Mouse (Mus musculus) stomach, embryonic 15.5 days (tissue): ENCODE data around the gene Lias. TPM values are rescaled to one million over a fixed set of nuclear protein-coding genes. Genes with fewer than 3 reads are reported as not detected.

Experiments
- ATAC-seq: fragments of 200-750 bp; cut with Nextera tagmentation; 2 replicates; pipeline ENCODE4 v1.8.0; 2017; ENCODE audit warnings: low read depth, moderate number of reproducible peaks, moderate TSS enrichment; ENCODE audit not compliant: insufficient read depth, low FRiP score
- H3K27ac ChIP-seq: fragments of 300-500 bp; sonication (generic); 2 replicates; pipeline ENCODE4 v1.5.1; 2015; ENCODE audit warnings: mild to moderate bottlenecking, inconsistent platforms
- H3K27me3 ChIP-seq: fragments of 300-500 bp; sonication (generic); replicated peaks from 2 replicates; pipeline ENCODE4 v1.6.1; 2015; ENCODE audit warnings: inconsistent platforms
- H3K36me3 ChIP-seq: fragments of 300-500 bp; sonication (generic); 2 replicates; pipeline ENCODE4 v1.6.1; 2015; ENCODE audit warnings: inconsistent platforms
- H3K4me1 ChIP-seq: fragments of 300-500 bp; sonication (generic); 2 replicates; pipeline ENCODE4 v1.6.1; 2015; ENCODE audit warnings: inconsistent platforms
- H3K4me2 ChIP-seq: fragments of 300-500 bp; sonication (generic); 2 replicates; pipeline ENCODE4 v1.6.1; 2015; ENCODE audit warnings: mild to moderate bottlenecking, inconsistent platforms
- H3K4me3 ChIP-seq: fragments of 300-500 bp; sonication (generic); replicated peaks from 2 replicates; pipeline ENCODE4 v1.5.1; 2015; ENCODE audit warnings: inconsistent platforms
- H3K9ac ChIP-seq: fragments of 300-500 bp; sonication (generic); 2 replicates; pipeline ENCODE4 v1.6.1; 2015; ENCODE audit warnings: inconsistent platforms
- H3K9me3 ChIP-seq: fragments of 300-500 bp; sonication (generic); 2 replicates; pipeline ENCODE4 v1.6.1; 2016; ENCODE audit warnings: inconsistent platforms
- WGBS: fragments of 180-500 bp; shearing (Covaris S2); methylation state at CpG from one replicate; pipeline ENCODE4 v1.1.7; 2015; 5-methylcytosine and 5-hydroxymethylcytosine counted together
- polyA plus RNA-seq: library from polyadenylated mRNA; unstranded; fragments of >200 nt; fragmentation: Nextera tagmentation; extraction: Ambion mirVana; gene quantifications from 2 replicates; pipeline ENCODE4 v1.2.1, GENCODE M21; 2015

Lias gene
- polyA plus RNA-seq, 1 experiment from 2014 or later: 58.4 TPM

DNA sequence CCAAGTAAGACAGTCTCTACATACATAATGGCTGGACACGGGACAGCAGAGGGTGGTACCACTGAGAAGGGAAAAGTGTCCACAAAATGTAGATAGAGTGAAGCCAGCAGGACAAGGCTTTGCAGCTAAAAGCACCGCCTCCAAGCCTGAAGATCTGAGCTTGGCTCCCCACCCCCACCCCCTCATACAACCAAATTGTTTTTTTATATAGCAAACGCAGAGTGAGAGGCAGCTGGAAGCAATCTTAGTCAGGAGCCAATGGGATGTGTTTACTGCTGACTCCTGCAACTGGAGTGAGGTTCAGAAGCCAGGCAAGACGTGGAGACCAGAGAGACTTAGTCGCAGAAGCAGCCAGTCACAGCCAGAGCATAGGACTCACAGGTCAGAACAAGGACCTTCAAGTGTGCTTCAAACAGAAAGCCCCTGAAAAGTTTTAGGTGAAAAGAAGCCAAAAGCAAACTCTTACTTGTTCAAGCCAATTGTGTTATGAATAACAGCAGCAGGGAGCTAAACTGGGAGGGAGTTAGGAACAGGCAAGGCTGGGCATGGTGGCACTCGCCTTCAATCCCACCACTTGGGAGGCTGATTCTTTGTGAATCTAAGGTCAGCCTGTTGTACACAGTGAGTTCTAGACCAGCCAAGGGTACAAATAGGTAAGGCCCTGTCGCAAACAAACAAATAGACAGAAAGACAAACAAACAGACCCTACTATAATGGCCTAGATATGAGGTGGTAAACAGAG is 66.0 kb downstream of the Lias start:
- Histone ChIP-seq H3K4me2 (0 out of 2 replicates have a peak overlapping the region, but pooled peaks have one; percentile 0), H3K36me3 (no peaks in the 10 kb centered on the region), H3K9me3 (no peaks in the 10 kb centered on the region), H3K27ac (peak overlapping the region; percentile 78), H3K4me3 (no peak overlapping the region), H3K9ac (no peak overlapping the region), H3K4me1 (peaks cover 6% of the 10 kb centered on the region; the same call in 1 of the 2 replicates), H3K27me3 (no peaks in the 10 kb centered on the region)
- peak; percentile 62; the same call in 1 of the 2 replicates for ATAC-seq
- WGBS: 39% methylated on average over 7 of the region's 7 CpGs

GRCm38 (mm10) chr5:65457846-65458245 is 66.5 kb downstream of the Lias start:
- no peak overlapping the region for H3K9ac ChIP-seq
- peak overlapping the region; percentile 78 for H3K27ac ChIP-seq
- ATAC-seq: peak; percentile 14; the same call in 1 of the 2 replicates
- WGBS: 54% methylated on average over 5 of the region's 5 CpGs
- H3K36me3 ChIP-seq: no peaks in the 10 kb centered on the region
- 0 out of 2 replicates have a peak overlapping the region, but pooled peaks have one; percentile 0 for H3K4me2 ChIP-seq
- H3K4me3 ChIP-seq: no peak overlapping the region
- peaks cover 6% of the 10 kb centered on the region; the same call in 1 of the 2 replicates for H3K4me1 ChIP-seq
- no peaks in the 10 kb centered on the region for H3K27me3 ChIP-seq
- no peaks in the 10 kb centered on the region for H3K9me3 ChIP-seq

DNA sequence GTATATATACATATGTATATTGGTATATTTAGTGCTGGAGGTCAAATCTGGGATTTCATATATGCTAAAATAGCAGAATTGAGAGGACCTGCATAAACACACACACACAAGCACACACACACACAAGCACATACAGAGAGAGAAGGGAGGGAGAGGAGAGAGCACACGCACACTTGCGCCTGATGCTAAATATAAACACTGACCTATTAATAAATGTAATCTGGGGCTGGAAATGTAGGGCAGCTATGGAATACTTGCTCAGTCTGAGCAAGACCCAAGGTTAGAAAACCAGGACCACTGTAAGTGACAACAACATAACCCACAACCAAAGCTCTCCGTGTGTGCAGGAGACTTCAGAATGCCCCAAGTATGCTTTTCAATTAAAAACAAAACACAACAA is 68.2 kb downstream of the Lias start:
- H3K4me3 ChIP-seq: no peak overlapping the region
- H3K9ac ChIP-seq: no peak overlapping the region
- 56% methylated on average over 3 of the region's 3 CpGs for WGBS
- H3K9me3 ChIP-seq: no peaks in the 10 kb centered on the region
- ATAC-seq: no peak
- no peak overlapping the region for H3K27ac ChIP-seq
- peaks cover 6% of the 10 kb centered on the region; the same call in 1 of the 2 replicates for H3K4me1 ChIP-seq
- H3K27me3 ChIP-seq: no peaks in the 10 kb centered on the region
- H3K4me2 ChIP-seq: no peak overlapping the region
- H3K36me3 ChIP-seq: no peaks in the 10 kb centered on the region

Other genes starting within 250 kb of the Lias start
- 5.9 and 6.2 TPM in 2 replicates for gene Wdr19, start 191.8 kb upstream of the Lias start, polyA plus RNA-seq
- 84.8 and 87.7 TPM in 2 replicates for gene Rfc1, start 55.8 kb upstream of the Lias start, polyA plus RNA-seq
- gene Klb, start 43.2 kb upstream of the Lias start, polyA plus RNA-seq: 1.6 and 1.9 TPM in 2 replicates
- gene Rpl9, start 53 bp upstream of the Lias start, polyA plus RNA-seq: 990 and 1,013 TPM in 2 replicates
- 152 and 165 TPM in 2 replicates for gene Ugdh, start 44.5 kb downstream of the Lias start, polyA plus RNA-seq
- 1.8 TPM in 1 of 2 replicates, not detected in the other for gene Gm43552, start 101.3 kb downstream of the Lias start, polyA plus RNA-seq
- gene Smim14, start 145.7 kb downstream of the Lias start, polyA plus RNA-seq: 161 and 177 TPM in 2 replicates
- gene Ube2k, start 145.7 kb downstream of the Lias start, polyA plus RNA-seq: 174 and 176 TPM in 2 replicates